Mouse (Mus musculus): Measurements from ENCODE around the gene Fam214a. TPM values are rescaled to one million over a fixed set of nuclear protein-coding genes. Genes with fewer than 3 reads are reported as not detected.

Fam214a gene
- 26.3 and 28.1 TPM in 2 replicates for polyA plus RNA-seq (2014; fragmentation: Nextera tagmentation; extraction: Ambion mirVana)

- 0% methylated on average over 41 of the region's 59 CpGs for WGBS
These were observed at the start of gene Fam214a for GRCm38 (mm10) chr9:74952756-74953247. TSS of gene Fam214a (plus strand) at chr9:74952884.

GRCm38 (mm10) chr9:74904866-74905508 lies 47.7 kb upstream of the Fam214a start:
- WGBS = 12% methylated on average over 7 of the region's 7 CpGs
- Histone ChIP-seq H3K4me1 (replicated peaks; ENCODE audit: control insufficient read depth, insufficient read depth, low read length) (no peaks in the 10 kb centered on the region), H3K27ac (no peak overlapping the region), H3K4me3 (replicated peaks; ENCODE audit: low read length) (no peak overlapping the region), H3K9me3 (ENCODE audit: control insufficient read depth, low read length) (no peaks in the 10 kb centered on the region), H3K9ac (no peak overlapping the region), H3K36me3 (replicated peaks; ENCODE audit: control insufficient read depth, insufficient read depth) (no peaks in the 10 kb centered on the region), H3K4me2 (replicated peaks) (no peak overlapping the region), H3K27me3 (ENCODE audit: control insufficient read depth, insufficient read depth, low read length) (no peaks in the 10 kb centered on the region)
- DNase-seq (ENCODE audit: low spot score) (peak; percentile 90), ATAC-seq (ENCODE audit: low FRiP score) (peak; percentile 62; the same call in 1 of the 2 replicates)

More at GRCm38 (mm10) chr9:74952756-74953247, at the start of gene Fam214a:
- H3K27me3 ChIP-seq (ENCODE audit: control insufficient read depth, insufficient read depth, low read length) = no peaks in the 10 kb centered on the region
- H3K9ac ChIP-seq = peak within 1 kb of the TSS; percentile 91
- DNase-seq (ENCODE audit: low spot score) = peak; percentile 94
- peak; percentile 98 for ATAC-seq (ENCODE audit: low FRiP score)
- H3K4me2 ChIP-seq (replicated peaks) = peak within 1 kb of the TSS; percentile 92
- H3K36me3 ChIP-seq (replicated peaks; ENCODE audit: control insufficient read depth, insufficient read depth) = peaks cover 3% of the 10 kb centered on the region; the same call in 1 of the 2 replicates
- peak within 1 kb of the TSS; percentile 93 for H3K27ac ChIP-seq
- H3K4me3 ChIP-seq (replicated peaks; ENCODE audit: low read length) = peak within 1 kb of the TSS; percentile 95
- H3K9me3 ChIP-seq (ENCODE audit: control insufficient read depth, low read length) = no peaks in the 10 kb centered on the region
- peaks cover 8% of the 10 kb centered on the region for H3K4me1 ChIP-seq (replicated peaks; ENCODE audit: control insufficient read depth, insufficient read depth, low read length)

GRCm38 (mm10) chr9:74906951-74907350 lies 45.7 kb upstream of the Fam214a start:
- no peak for ATAC-seq (ENCODE audit: low FRiP score)
- no peaks in the 10 kb centered on the region for H3K27me3 ChIP-seq (ENCODE audit: control insufficient read depth, insufficient read depth, low read length)
- no peaks in the 10 kb centered on the region for H3K9me3 ChIP-seq (ENCODE audit: control insufficient read depth, low read length)
- no peak overlapping the region for H3K27ac ChIP-seq
- 71% methylated on average over 4 of the region's 4 CpGs for WGBS
- no peak for DNase-seq (ENCODE audit: low spot score)
- no peak overlapping the region for H3K4me3 ChIP-seq (replicated peaks; ENCODE audit: low read length)
- H3K4me2 ChIP-seq (replicated peaks) = no peak overlapping the region
- H3K4me1 ChIP-seq (replicated peaks; ENCODE audit: control insufficient read depth, insufficient read depth, low read length) = no peaks in the 10 kb centered on the region
- no peak overlapping the region for H3K9ac ChIP-seq
- no peaks in the 10 kb centered on the region for H3K36me3 ChIP-seq (replicated peaks; ENCODE audit: control insufficient read depth, insufficient read depth)

GRCm38 (mm10) chr9:74909245-74909644 lies 43.4 kb upstream of the Fam214a start:
- Histone ChIP-seq H3K9ac (no peak overlapping the region), H3K4me2 (replicated peaks) (no peak overlapping the region), H3K4me1 (replicated peaks; ENCODE audit: control insufficient read depth, insufficient read depth, low read length) (no peaks in the 10 kb centered on the region), H3K36me3 (replicated peaks; ENCODE audit: control insufficient read depth, insufficient read depth) (no peaks in the 10 kb centered on the region), H3K27me3 (ENCODE audit: control insufficient read depth, insufficient read depth, low read length) (no peaks in the 10 kb centered on the region), H3K9me3 (ENCODE audit: control insufficient read depth, low read length) (no peaks in the 10 kb centered on the region), H3K4me3 (replicated peaks; ENCODE audit: low read length) (no peak overlapping the region), H3K27ac (no peak overlapping the region)
- ATAC-seq (ENCODE audit: low FRiP score) (no peak), DNase-seq (ENCODE audit: low spot score) (no peak)
- 71% methylated on average over 15 of the region's 15 CpGs for WGBS

GRCm38 (mm10) chr9:74910226-74910759 lies 42.4 kb upstream of the Fam214a start:
- Histone ChIP-seq H3K4me3 (replicated peaks; ENCODE audit: low read length) (no peak overlapping the region), H3K4me1 (replicated peaks; ENCODE audit: control insufficient read depth, insufficient read depth, low read length) (no peaks in the 10 kb centered on the region), H3K9me3 (ENCODE audit: control insufficient read depth, low read length) (no peaks in the 10 kb centered on the region), H3K27ac (no peak overlapping the region), H3K4me2 (replicated peaks) (no peak overlapping the region), H3K9ac (no peak overlapping the region), H3K36me3 (replicated peaks; ENCODE audit: control insufficient read depth, insufficient read depth) (no peaks in the 10 kb centered on the region), H3K27me3 (ENCODE audit: control insufficient read depth, insufficient read depth, low read length) (no peaks in the 10 kb centered on the region)
- ATAC-seq (ENCODE audit: low FRiP score) (no peak), DNase-seq (ENCODE audit: low spot score) (no peak)
- WGBS = 87% methylated on average over 6 of the region's 6 CpGs

GRCm38 (mm10) chr9:74911430-74911829 lies 41.3 kb upstream of the Fam214a start:
- 79% methylated on average over 4 of the region's 4 CpGs for WGBS
- ATAC-seq (ENCODE audit: low FRiP score) = no peak

GRCm38 (mm10) chr9:74911919-74912318 lies 40.8 kb upstream of the Fam214a start:
- Histone ChIP-seq H3K4me1 (replicated peaks; ENCODE audit: control insufficient read depth, insufficient read depth, low read length) (no peaks in the 10 kb centered on the region), H3K4me2 (replicated peaks) (no peak overlapping the region), H3K9ac (no peak overlapping the region), H3K27ac (no peak overlapping the region), H3K36me3 (replicated peaks; ENCODE audit: control insufficient read depth, insufficient read depth) (no peaks in the 10 kb centered on the region), H3K27me3 (ENCODE audit: control insufficient read depth, insufficient read depth, low read length) (no peaks in the 10 kb centered on the region), H3K4me3 (replicated peaks; ENCODE audit: low read length) (no peak overlapping the region), H3K9me3 (ENCODE audit: control insufficient read depth, low read length) (no peaks in the 10 kb centered on the region)
- WGBS = 66% methylated on average over 2 of the region's 2 CpGs
- ATAC-seq (ENCODE audit: low FRiP score) = no peak
- DNase-seq (ENCODE audit: low spot score) = no peak

More at GRCm38 (mm10) chr9:74911430-74911829, 41.3 kb upstream of the Fam214a start:
- no peak overlapping the region for H3K4me3 ChIP-seq (replicated peaks; ENCODE audit: low read length)
- no peaks in the 10 kb centered on the region for H3K9me3 ChIP-seq (ENCODE audit: control insufficient read depth, low read length)
- H3K9ac ChIP-seq = no peak overlapping the region
- H3K36me3 ChIP-seq (replicated peaks; ENCODE audit: control insufficient read depth, insufficient read depth) = no peaks in the 10 kb centered on the region
- no peak overlapping the region for H3K4me2 ChIP-seq (replicated peaks)
- H3K4me1 ChIP-seq (replicated peaks; ENCODE audit: control insufficient read depth, insufficient read depth, low read length) = no peaks in the 10 kb centered on the region
- DNase-seq (ENCODE audit: low spot score) = no peak
- no peak overlapping the region for H3K27ac ChIP-seq
- H3K27me3 ChIP-seq (ENCODE audit: control insufficient read depth, insufficient read depth, low read length) = no peaks in the 10 kb centered on the region

GRCm38 (mm10) chr9:74912619-74913376 lies 39.9 kb upstream of the Fam214a start:
- Histone ChIP-seq H3K27me3 (ENCODE audit: control insufficient read depth, insufficient read depth, low read length) (no peaks in the 10 kb centered on the region), H3K4me1 (replicated peaks; ENCODE audit: control insufficient read depth, insufficient read depth, low read length) (no peaks in the 10 kb centered on the region), H3K4me2 (replicated peaks) (no peak overlapping the region), H3K9me3 (ENCODE audit: control insufficient read depth, low read length) (peaks cover 4% of the 10 kb centered on the region; the same call in 1 of the 2 replicates), H3K9ac (no peak overlapping the region), H3K36me3 (replicated peaks; ENCODE audit: control insufficient read depth, insufficient read depth) (no peaks in the 10 kb centered on the region), H3K4me3 (replicated peaks; ENCODE audit: low read length) (no peak overlapping the region), H3K27ac (no peak overlapping the region)
- no peak for DNase-seq (ENCODE audit: low spot score)
- 66% methylated on average over 19 of the region's 19 CpGs for WGBS
- ATAC-seq (ENCODE audit: low FRiP score) = no peak

- WGBS = 76% methylated on average over 3 of the region's 3 CpGs
- no peak overlapping the region for H3K27ac ChIP-seq
- no peak overlapping the region for H3K4me2 ChIP-seq (replicated peaks)
- DNase-seq (ENCODE audit: low spot score) (no peak), ATAC-seq (ENCODE audit: low FRiP score) (no peak)
- H3K27me3 ChIP-seq (ENCODE audit: control insufficient read depth, insufficient read depth, low read length) = no peaks in the 10 kb centered on the region
- no peak overlapping the region for H3K9ac ChIP-seq
- H3K36me3 ChIP-seq (replicated peaks; ENCODE audit: control insufficient read depth, insufficient read depth) = no peaks in the 10 kb centered on the region
- no peak overlapping the region for H3K4me3 ChIP-seq (replicated peaks; ENCODE audit: low read length)
- H3K9me3 ChIP-seq (ENCODE audit: control insufficient read depth, low read length) = peaks cover 4% of the 10 kb centered on the region; the same call in 1 of the 2 replicates
- no peaks in the 10 kb centered on the region for H3K4me1 ChIP-seq (replicated peaks; ENCODE audit: control insufficient read depth, insufficient read depth, low read length)
These were observed 37.1 kb upstream of the Fam214a start for GRCm38 (mm10) chr9:74915611-74916010.

Data from hindbrain, embryonic 14.5 days (tissue).